Mouse (Mus musculus) monocyte, adult 5-6 weeks (primary cell): ENCODE results near the gene Stip1. TPM values are rescaled to one million over a fixed set of nuclear protein-coding genes. Genes with fewer than 3 reads are reported as not detected.
A peak's percentile ranks its signal among the peaks of the same experiment; 100 is the strongest.
"Not testable (repeated sequence)": the region's sequence is repeated elsewhere in the genome, so short reads cannot be mapped to it uniquely, and the experiment has no call there.

Experiments used
- ATAC-seq: fragments of 153-309, 156-312 bp; replicated peaks from 2 replicates; pipeline ENCODE4 v1.8.0; 2017; ENCODE audit warnings: mild to moderate bottlenecking; ENCODE audit not compliant: low TSS enrichment, insufficient number of reproducible peaks, severe bottlenecking, poor library complexity, low FRiP score
- total RNA-seq: library from RNA; stranded (forward); fragments of 200-1000, 200-491, 200-594 nt; gene quantifications from 3 replicates; pipeline ENCODE4 v1.2.3, GENCODE M21; 2017

Gene Stip1
- total RNA-seq, 1 experiment from 2014 or later: 100 TPM

GRCm38 (mm10) chr19:6992011-6992858 is 47.5 kb downstream of the Stip1 start, which contains the start of gene Dnajc4:
TSS of gene Dnajc4 (minus strand) at chr19:6992572.
- ATAC-seq: peak; percentile 94

- ATAC-seq: not testable (repeated sequence)
Measured at GRCm38 (mm10) chr19:6991166-6991565, 48.6 kb downstream of the Stip1 start.

- ATAC-seq: no peak
Measured at GRCm38 (mm10) chr19:6990712-6991111, 49.1 kb downstream of the Stip1 start.

GRCm38 (mm10) chr19:6989251-6989650 is 50.5 kb downstream of the Stip1 start:
- ATAC-seq: no peak

GRCm38 (mm10) chr19:6987904-6988285 is 51.9 kb downstream of the Stip1 start:
- no peak for ATAC-seq

GRCm38 (mm10) chr19:6987061-6987903 is 52.5 kb downstream of the Stip1 start, which contains the start of gene Vegfb:
TSS of gene Vegfb (minus strand) at chr19:6987651.
- no peak for ATAC-seq

- no peak for ATAC-seq
Measured at GRCm38 (mm10) chr19:6985951-6986708, 53.6 kb downstream of the Stip1 start.

GRCm38 (mm10) chr19:6985300-6985699 is 54.5 kb downstream of the Stip1 start:
- ATAC-seq: no peak

- no peak for ATAC-seq
Measured at GRCm38 (mm10) chr19:6983621-6984020, 56.1 kb downstream of the Stip1 start.

GRCm38 (mm10) chr19:6981465-6981864 is 58.3 kb downstream of the Stip1 start:
- no peak for ATAC-seq

GRCm38 (mm10) chr19:6980381-6981093 is 59.2 kb downstream of the Stip1 start, which contains the start of gene Fkbp2:
TSS of gene Fkbp2 (minus strand) at chr19:6980501.
- ATAC-seq: peak; percentile 70

- peak; percentile 87 for ATAC-seq
Measured at GRCm38 (mm10) chr19:6979486-6980380, 60.0 kb downstream of the Stip1 start.

- no peak for ATAC-seq
Measured at GRCm38 (mm10) chr19:6979001-6979479, 60.7 kb downstream of the Stip1 start.

GRCm38 (mm10) chr19:6978639-6978974 is 61.2 kb downstream of the Stip1 start:
- ATAC-seq: no peak

GRCm38 (mm10) chr19:6977759-6978638 is 61.8 kb downstream of the Stip1 start:
- no peak for ATAC-seq
